Mouse (Mus musculus) hindbrain, postnatal 0 days (tissue): ENCODE measurements at regions not wholly inside any gene's neighbourhood (a gene's known extent, or its start where the extent isn't known, plus 50 kb on each side); places are given as distances from the start of the nearest gene placed in this dataset.

Experiments
- ATAC-seq: fragments of 200-750 bp; cut with Nextera tagmentation; 2 replicates; pipeline ENCODE4 v1.8.0; 2017; ENCODE audit warnings: mild to moderate bottlenecking, moderate TSS enrichment, moderate library complexity
- DNase-seq: peaks from one replicate; pipeline ENCODE4 v3.0.0-alpha.2; 2015; ENCODE audit warnings: low spot score
- H3K27ac ChIP-seq: fragments of 300-500 bp; sonication (generic); 2 replicates; pipeline ENCODE4 v1.5.1; 2014; ENCODE audit warnings: mild to moderate bottlenecking
- H3K27me3 ChIP-seq: fragments of 300-500 bp; sonication (generic); 2 replicates; pipeline ENCODE4 v1.6.1; 2014; ENCODE audit warnings: low read length, mixed read lengths; ENCODE audit not compliant: insufficient read depth
- H3K36me3 ChIP-seq: fragments of 300-500 bp; sonication (generic); 2 replicates; pipeline ENCODE4 v1.6.1; 2014; ENCODE audit warnings: low read length, mixed read lengths; ENCODE audit not compliant: insufficient read depth
- H3K4me1 ChIP-seq: fragments of 300-500 bp; sonication (generic); 2 replicates; pipeline ENCODE4 v1.6.1; 2014; ENCODE audit warnings: antibody characterized with exemption, low read length, mixed read lengths; ENCODE audit not compliant: insufficient read depth
- H3K4me2 ChIP-seq: fragments of 300-500 bp; sonication (generic); 2 replicates; pipeline ENCODE4 v1.6.1; 2014; ENCODE audit warnings: low read depth, mild to moderate bottlenecking, low read length, moderate library complexity, mixed read lengths
- H3K4me3 ChIP-seq: fragments of 300-500 bp; sonication (generic); 2 replicates; pipeline ENCODE4 v1.5.1; 2014; ENCODE audit warnings: low read length
- H3K9ac ChIP-seq: fragments of 300-500 bp; sonication (generic); replicated peaks from 2 replicates; pipeline ENCODE4 v1.6.1; 2014; ENCODE audit warnings: mild to moderate bottlenecking, low read length, moderate library complexity, mixed read lengths
- H3K9me3 ChIP-seq: fragments of 300-500 bp; sonication (generic); 2 replicates; pipeline ENCODE4 v1.6.1; 2016; ENCODE audit warnings: low read length, mixed read lengths
- CTCF ChIP-seq: IDR thresholded peaks from 2 replicates; pipeline ENCODE4 v1.5.1; 2016; ENCODE audit warnings: antibody characterized with exemption, control low read depth, low read depth
- WGBS: fragments of 180-500 bp; shearing (Covaris S2); extraction: QIAGEN DNeasy Blood & Tissue Kit; methylation state at CpG from one replicate; pipeline ENCODE4 v1.1.7; 2014; 5-methylcytosine and 5-hydroxymethylcytosine counted together

- Histone ChIP-seq H3K4me1 (no peaks in the 10 kb centered on the region), H3K4me2 (no peak overlapping the region), H3K9ac (no peak overlapping the region), H3K36me3 (no peaks in the 10 kb centered on the region), H3K4me3 (no peak overlapping the region), H3K27ac (no peak overlapping the region), H3K9me3 (no peaks in the 10 kb centered on the region), H3K27me3 (no peaks in the 10 kb centered on the region)
- WGBS: 64% methylated on average over 10 of the region's 10 CpGs
- no peak for TF ChIP-seq CTCF
- DNase-seq: peak; percentile 8
- no peak for ATAC-seq
Observed at GRCm38 (mm10) chr13:90359861-90360601, 270.6 kb upstream of the Xrcc4 start.

- ATAC-seq (no peak), DNase-seq (peak; percentile 2)
- Histone ChIP-seq H3K27me3 (no peaks in the 10 kb centered on the region), H3K9ac (no peak overlapping the region), H3K36me3 (no peaks in the 10 kb centered on the region), H3K4me2 (no peak overlapping the region), H3K4me1 (no peaks in the 10 kb centered on the region), H3K4me3 (no peak overlapping the region), H3K27ac (no peak overlapping the region), H3K9me3 (no peaks in the 10 kb centered on the region)
- WGBS: 26% methylated on average over 1 of the region's 1 CpGs
- TF ChIP-seq CTCF: no peak
Observed at GRCm38 (mm10) chr13:90358149-90358548, 268.7 kb upstream of the Xrcc4 start.

GRCm38 (mm10) chr13:90355602-90356001 is 266.2 kb upstream of the Xrcc4 start:
- Histone ChIP-seq H3K27ac (no peak overlapping the region), H3K27me3 (no peaks in the 10 kb centered on the region), H3K9me3 (no peaks in the 10 kb centered on the region), H3K4me2 (no peak overlapping the region), H3K36me3 (no peaks in the 10 kb centered on the region), H3K4me3 (no peak overlapping the region), H3K9ac (no peak overlapping the region), H3K4me1 (no peaks in the 10 kb centered on the region)
- TF ChIP-seq CTCF: no peak
- DNase-seq: no peak
- ATAC-seq: no peak
- 97% methylated on average over 1 of the region's 1 CpGs for WGBS

- Histone ChIP-seq H3K27ac (no peak overlapping the region), H3K4me2 (no peak overlapping the region), H3K4me3 (no peak overlapping the region), H3K9me3 (no peaks in the 10 kb centered on the region), H3K27me3 (no peaks in the 10 kb centered on the region), H3K36me3 (no peaks in the 10 kb centered on the region), H3K9ac (no peak overlapping the region), H3K4me1 (no peaks in the 10 kb centered on the region)
- whole genome bisulfite sequencing: 82% methylated on average over 4 of the region's 4 CpGs
- no peak for DNase-seq
- no peak for TF ChIP-seq CTCF
- ATAC-seq: no peak
Observed at GRCm38 (mm10) chr13:90342823-90343222, 253.4 kb upstream of the Xrcc4 start.

- ATAC-seq: no peak
- 88% methylated on average over 8 of the region's 8 CpGs for WGBS
- Histone ChIP-seq H3K27me3 (no peaks in the 10 kb centered on the region), H3K36me3 (no peaks in the 10 kb centered on the region), H3K4me2 (no peak overlapping the region), H3K27ac (no peak overlapping the region), H3K4me3 (no peak overlapping the region), H3K4me1 (no peaks in the 10 kb centered on the region), H3K9ac (no peak overlapping the region), H3K9me3 (no peaks in the 10 kb centered on the region)
- TF ChIP-seq CTCF: no peak
- DNase-seq: no peak
Observed at GRCm38 (mm10) chr13:90341597-90342212, 252.3 kb upstream of the Xrcc4 start.

GRCm38 (mm10) chr13:90340647-90341160 is 251.3 kb upstream of the Xrcc4 start:
- H3K36me3 ChIP-seq: no peaks in the 10 kb centered on the region
- DNase-seq (no peak), ATAC-seq (no peak)
- no peak overlapping the region for H3K4me2 ChIP-seq
- WGBS: 60% methylated on average over 2 of the region's 2 CpGs
- H3K27me3 ChIP-seq: no peaks in the 10 kb centered on the region
- no peak overlapping the region for H3K4me3 ChIP-seq
- no peak overlapping the region for H3K9ac ChIP-seq
- H3K9me3 ChIP-seq: no peaks in the 10 kb centered on the region
- no peak overlapping the region for H3K27ac ChIP-seq
- H3K4me1 ChIP-seq: no peaks in the 10 kb centered on the region
- no peak for TF ChIP-seq CTCF

GRCm38 (mm10) chr13:90337591-90337990 is 248.2 kb upstream of the Xrcc4 start:
- Histone ChIP-seq H3K27ac (no peak overlapping the region), H3K27me3 (no peaks in the 10 kb centered on the region), H3K9ac (no peak overlapping the region), H3K4me3 (no peak overlapping the region), H3K36me3 (no peaks in the 10 kb centered on the region), H3K4me1 (no peaks in the 10 kb centered on the region), H3K9me3 (no peaks in the 10 kb centered on the region), H3K4me2 (no peak overlapping the region)
- 89% methylated on average over 1 of the region's 1 CpGs for WGBS
- no peak for ATAC-seq
- no peak for DNase-seq
- TF ChIP-seq CTCF: no peak
